Mouse (Mus musculus) embryonic stem cell, embryonic (primary cell): ENCODE measurements around the gene Zfp1.

Experiments used
- CTCF ChIA-PET, 4 experiments: fragments of 300-600 bp in 2 of 4; fragments of 350-600 bp in 2 of 4; sonication (Branson Sonifier 250); formaldehyde crosslinking; loops; one replicate each; lab custom pipeline; 2022; ENCODE audit warnings: inconsistent platforms in 2 of 4; lab: Charles Lee
- POLR2A ChIA-PET, 4 experiments: fragments of 300-600 bp in 2 of 4; fragments of 350-600 bp in 2 of 4; sonication (Branson Sonifier 250); formaldehyde crosslinking; loops; one replicate each; lab custom pipeline; 2022; ENCODE audit warnings: antibody characterized with exemption in 4 of 4, inconsistent platforms in 1 of 4; lab: Charles Lee

Gene Zfp1

DNA sequence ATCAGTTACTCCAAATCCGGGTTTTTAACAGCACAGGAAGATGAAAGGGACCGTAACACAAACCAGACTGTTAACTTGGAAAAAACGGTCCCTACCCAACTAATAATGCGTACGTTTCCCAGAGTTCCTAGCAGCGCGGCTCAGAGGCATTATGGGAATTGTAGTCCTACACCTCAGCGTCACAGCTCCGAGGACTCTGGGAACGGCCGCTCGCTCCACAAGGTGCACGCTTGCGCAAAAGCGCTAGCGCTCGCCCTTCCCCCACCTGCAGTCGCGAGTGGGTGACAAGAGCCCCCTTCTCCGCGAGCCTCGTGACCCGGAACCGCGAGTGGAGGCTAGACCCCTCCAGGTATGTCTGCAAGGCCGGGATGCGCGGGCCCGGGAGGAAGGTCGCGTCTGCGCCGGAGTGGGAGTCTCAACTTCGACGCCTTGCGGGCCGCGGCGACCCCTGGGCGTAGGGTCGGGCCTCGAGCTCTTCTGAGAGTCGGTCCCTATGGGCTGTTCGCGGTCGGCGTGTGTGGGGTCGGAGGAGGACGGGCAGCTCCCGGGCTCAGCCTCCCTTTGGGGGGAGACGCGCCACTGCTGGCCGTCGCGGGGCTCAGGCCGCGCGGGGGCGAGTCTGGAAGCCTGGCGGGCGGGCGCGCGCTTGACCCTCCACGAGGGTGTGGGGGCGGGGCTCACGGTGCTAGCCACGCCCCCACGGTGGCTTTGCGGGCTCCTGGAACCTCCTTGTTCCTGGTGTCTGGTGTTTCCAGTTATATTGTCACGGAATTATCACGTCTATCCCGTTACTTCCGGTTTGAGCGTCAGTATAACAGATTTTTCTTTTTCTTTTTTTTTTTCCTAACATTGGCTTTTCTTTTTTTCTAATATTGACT, at the start of gene Zfp1:
Gene Zfp1, plus strand, starts transcription at position 138 of the 878 bp plus-strand sequence.
- POLR2A ChIA-PET: interaction anchor here (0.5 to 2.5 kb wide), 51 partner anchors 8 to 1852 kb away, joined by 3 to 18 read pairs (median 4); partner anchors contain the start of genes Ldhd (in 2 of the 4), Znrf1 (in 2 of the 4) and Cfdp1 (in 1 of the 4)
- CTCF ChIA-PET: interaction anchor here (0.5 to 1.8 kb wide), 12 partner anchors 14 to 133 kb away, joined by 3 to 8 read pairs (median 4); partner anchors contain the start of gene Znrf1 (in 1 of the 4)

DNA sequence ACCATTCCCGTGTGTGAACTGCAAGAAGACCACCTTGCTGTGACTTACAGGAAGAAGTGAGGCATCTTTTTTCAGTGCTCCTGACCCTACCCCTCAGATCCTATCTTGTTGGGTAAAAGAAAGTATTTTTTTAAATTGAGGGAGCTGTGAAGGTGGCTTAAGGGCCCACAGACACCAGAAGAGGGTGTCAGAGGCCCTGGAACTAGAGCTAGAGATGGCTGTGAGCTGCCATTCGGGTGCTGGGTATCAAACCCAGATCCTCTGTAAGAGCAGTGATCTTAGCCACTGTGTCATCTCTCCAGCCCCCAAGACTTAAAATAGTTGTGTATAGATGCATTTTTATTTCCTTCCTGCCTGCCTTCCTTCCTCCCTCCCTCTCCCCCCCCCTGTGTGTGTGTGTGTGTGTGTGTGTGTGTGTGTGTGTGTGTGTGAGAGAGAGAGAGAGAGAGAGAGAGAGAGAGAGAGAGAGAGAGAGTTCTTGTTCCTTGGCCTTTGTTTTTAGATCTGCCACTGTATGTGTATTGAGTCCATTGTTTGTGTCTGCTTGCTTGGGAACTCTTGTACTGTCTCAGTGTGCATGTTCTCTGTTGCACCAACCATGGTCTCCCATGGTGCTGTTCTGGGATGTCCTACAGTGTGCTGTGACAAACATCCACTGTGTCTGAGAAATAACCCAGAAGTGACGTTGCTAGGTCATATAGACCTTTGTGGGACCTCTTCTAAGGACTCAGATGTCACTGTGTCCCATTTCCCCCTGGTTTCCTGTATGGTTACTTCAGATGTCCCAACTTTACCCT, 49.0 kb upstream of the Zfp1 start:
- ChIA-PET POLR2A (interaction anchor here in 1 of 4 experiments (0.7 to 1.8 kb wide), 6 partner anchors 10 to 49 kb away, joined by 3 to 8 read pairs (median 3); partner anchors contain the start of gene Zfp1), CTCF (no interaction called here)

DNA sequence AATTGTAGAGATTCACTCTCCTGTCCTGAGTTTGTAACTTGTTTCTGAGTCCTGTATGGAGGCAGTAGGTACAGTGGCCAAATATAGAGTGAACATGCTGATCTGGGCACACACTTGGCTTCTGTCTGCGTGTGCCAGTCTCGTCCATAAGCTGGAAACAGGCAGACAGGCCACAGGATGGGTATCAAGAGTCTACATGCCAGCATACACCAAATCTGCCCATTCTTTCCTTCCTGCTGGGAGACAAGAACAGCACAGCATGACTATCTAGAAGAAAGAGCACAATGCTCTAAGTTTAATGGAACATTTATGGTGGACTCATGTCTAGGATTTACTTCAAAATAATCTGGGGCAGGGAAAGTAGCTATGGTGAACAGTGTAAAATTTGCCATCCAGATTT, 48.2 kb upstream of the Zfp1 start:
- CTCF ChIA-PET: interaction anchor here in 1 of 4 experiments (0.6 kb wide), 1 partner anchor 327 kb away, joined by 3 read pairs; no protein-coding TSS in a partner anchor
- POLR2A ChIA-PET: interaction anchor here in 2 of 4 experiments (0.9 to 1.3 kb wide), 2 partner anchors 10 to 24 kb away, joined by 3 read pairs; no protein-coding TSS in a partner anchor

DNA sequence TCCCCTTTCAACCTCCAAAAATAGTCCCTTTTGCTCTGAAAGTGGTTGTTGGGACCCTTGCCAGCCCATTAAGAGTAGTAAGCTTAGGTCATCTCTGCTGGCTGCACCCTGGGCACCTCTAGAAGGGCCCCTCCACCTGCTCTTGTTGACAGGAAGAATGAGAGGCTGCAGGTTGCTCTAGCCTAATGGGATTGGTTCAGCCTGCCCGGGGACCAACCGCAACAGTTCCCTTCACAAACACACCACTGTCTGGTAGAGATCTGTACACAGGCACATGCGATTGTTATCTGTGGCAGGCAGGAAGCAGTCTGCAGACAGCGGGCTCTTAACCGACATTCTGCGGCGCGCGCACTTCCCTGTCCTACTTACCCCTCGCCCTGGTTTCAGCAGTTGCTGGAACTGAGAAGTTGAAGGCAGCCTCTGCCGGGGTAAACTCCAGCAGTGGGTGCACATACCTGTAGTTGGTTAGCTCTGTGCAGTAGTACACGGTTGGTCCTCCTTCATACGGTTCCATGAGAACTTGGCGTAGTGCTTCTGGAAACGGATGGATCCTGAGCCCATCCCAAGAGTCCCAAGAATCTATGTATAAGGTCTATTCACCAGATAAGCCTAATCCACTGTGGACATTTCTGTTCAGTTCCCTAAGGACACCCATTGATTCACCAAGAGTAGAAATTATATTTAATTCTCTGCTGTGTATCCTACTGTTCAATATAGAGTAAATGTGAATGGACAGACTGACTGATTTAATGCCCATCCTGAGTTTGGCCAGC, 47.3 kb upstream of the Zfp1 start:
- ChIA-PET POLR2A (interaction anchor here in 2 of 4 experiments (0.9 to 1.3 kb wide), 2 partner anchors 9 to 23 kb away, joined by 3 read pairs; no protein-coding TSS in a partner anchor), CTCF (no interaction called here)

DNA sequence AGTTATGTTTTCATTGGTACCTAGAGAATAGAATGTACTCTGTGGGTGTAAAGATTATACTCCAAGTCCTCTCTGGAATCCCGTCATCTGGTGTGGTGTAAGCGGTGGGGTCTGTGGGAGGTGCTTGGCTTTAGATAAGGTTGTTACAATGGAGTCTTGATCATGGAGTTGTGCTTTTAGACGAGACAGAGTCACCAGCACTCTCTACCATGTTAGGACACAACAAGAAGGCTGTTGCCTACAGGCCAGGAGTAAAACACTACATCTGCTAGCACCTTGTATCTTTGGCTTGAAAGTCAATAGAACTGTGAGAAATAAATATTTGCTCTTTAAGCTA, 46.7 kb upstream of the Zfp1 start:
- ChIA-PET CTCF (no interaction called here), POLR2A (no interaction called here)

DNA sequence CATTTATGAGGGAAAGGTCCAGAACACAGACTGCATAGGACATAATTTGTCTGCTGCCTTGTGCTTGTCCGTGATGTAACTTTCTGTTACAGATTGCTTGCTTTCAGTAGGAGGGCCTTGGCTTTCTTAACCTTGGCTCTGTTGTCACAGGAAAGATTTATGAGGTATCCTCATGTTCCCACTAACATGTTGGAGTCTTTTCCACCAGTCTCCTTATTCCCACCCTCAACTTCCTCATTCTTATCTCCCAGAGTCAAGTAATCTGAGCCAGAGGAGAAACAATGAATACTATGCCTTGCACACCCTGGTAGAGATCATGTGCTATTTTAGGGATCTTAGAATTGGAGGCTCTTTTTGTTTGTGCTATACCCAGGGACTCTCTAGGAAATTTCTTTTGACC, 45.9 kb upstream of the Zfp1 start:
- CTCF ChIA-PET: no interaction called here
- POLR2A ChIA-PET: no interaction called here

DNA sequence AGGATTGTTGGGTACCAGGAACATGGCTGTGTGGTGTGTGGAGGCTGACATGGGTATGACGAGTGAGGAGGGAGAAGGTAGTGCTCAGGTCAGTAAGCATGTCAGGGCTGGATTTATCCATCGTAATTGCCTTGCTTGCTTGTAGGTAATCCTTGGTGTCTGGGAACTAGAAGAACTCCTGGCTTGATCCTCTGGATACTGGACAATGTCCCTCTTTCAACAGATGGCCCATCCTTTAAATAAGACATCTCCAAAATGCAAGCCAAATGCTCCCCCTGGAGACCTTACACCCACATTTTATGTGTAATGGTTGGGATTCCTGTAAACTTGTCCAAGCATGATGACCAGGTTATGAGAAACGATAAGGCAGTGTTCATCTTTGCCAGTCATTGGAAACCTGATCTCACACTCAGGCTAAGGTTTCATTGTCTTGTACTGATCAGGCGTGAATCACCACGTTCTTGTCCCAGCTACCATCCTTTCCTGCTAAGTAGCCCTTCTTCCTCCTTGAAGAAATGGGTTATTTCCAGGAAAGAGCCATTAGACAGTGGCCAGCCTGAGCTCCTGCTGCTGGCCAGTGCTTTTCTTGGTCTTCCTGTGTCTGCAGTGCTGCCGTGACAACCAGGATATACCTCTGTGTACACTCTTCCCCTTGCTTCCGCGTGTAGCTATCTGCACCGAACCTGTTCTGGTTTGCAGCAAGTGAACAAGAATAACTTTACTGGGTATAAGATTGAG, 43.3 kb upstream of the Zfp1 start:
- ChIA-PET POLR2A (interaction anchor here in 2 of 4 experiments (0.9 kb wide), 2 partner anchors 10 to 26 kb away, joined by 3 read pairs; no protein-coding TSS in a partner anchor), CTCF (no interaction called here)

DNA sequence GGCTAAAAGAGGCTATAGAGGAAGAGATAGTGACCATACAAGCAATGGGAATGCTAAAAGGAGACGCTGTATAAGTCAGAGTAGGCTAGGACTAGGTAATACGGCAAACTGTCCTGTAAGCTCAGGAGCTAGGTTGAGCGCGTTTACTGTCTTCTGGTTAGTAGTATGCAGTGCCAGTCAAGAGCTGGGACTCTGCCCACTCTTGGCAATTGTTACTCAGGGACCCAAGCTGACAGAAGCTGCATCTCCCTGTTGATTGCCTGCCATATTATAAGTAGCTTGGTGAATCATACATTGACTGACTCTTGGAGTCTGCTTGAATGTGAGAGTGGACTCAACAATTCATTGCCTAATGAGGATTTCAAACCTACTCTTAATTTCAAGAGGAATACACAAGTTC, 41.2 kb upstream of the Zfp1 start:
- CTCF ChIA-PET: no interaction called here
- POLR2A ChIA-PET: interaction anchor here in 2 of 4 experiments (1.1 to 1.4 kb wide), 2 partner anchors 9 to 12 kb away, joined by 3 to 4 read pairs; no protein-coding TSS in a partner anchor

DNA sequence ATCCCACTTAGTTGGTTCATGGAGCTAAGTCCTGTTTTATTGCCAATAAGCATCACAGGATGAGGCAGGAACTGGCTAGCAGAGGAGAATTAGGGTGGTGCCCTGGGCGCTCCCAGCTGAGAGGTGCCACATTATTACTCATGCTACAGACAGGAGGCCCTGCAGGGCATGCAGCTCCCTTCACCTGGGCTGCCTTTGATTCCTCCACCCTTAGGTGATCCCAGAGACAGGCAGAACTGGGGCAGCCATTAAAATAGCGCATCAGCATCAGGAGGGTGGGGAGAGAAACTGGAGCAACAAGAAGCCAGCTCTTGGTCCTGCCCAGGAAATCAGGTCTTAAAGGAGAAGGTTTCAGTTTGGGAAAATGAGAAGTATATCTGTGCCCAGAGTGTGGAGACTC, 38.2 kb upstream of the Zfp1 start:
- ChIA-PET CTCF (no interaction called here), POLR2A (interaction anchor here in 2 of 4 experiments (1.2 kb wide), 2 partner anchors 10 to 11 kb away, joined by 3 read pairs; no protein-coding TSS in a partner anchor)

DNA sequence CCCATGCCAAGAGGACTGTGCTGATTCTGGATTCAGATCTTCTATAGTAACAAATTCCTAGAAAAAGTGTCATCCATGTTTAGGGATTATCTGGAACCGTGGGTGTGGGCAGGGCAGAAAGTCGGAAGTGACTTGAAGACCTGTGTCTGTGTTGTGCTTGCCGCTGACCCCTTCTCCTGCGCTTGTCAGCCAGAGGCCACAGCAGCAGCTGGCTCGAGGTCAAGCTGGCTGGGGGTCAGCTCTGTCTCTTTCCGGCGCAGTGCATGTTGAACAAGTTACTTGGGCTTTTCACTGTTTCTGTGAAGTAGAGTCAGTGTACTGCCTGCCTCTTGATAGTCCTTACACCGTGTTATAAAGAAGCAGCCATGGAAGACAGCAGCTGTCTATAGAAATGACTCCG, 36.2 kb upstream of the Zfp1 start:
- CTCF ChIA-PET: interaction anchor here in 1 of 4 experiments (0.6 kb wide), 1 partner anchor 71 kb away, joined by 3 read pairs; the partner anchor contains the start of gene Znrf1
- POLR2A ChIA-PET: interaction anchor here in 1 of 4 experiments (0.5 to 1.0 kb wide), 2 partner anchors 13 to 255 kb away, joined by 3 to 4 read pairs; no protein-coding TSS in a partner anchor

DNA sequence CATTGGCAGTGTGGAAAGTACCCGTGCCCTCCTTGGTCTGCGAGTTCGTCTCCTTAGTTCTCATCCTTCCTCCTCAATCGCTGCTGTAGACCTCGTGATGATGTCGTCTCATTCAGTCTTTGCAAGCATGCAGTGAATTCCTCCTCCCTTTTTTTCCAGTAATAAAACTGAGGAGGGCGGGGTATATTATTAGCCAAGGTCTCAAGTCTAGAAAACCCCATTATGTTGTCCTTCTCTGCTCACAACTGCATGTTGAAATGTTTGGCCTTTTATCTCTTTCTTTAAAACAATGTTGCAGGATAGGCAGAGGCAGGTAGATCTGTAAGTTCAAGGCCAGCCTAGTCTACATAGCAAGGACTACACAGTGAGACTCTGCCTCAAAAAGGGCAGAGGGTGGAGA, 35.8 kb upstream of the Zfp1 start:
- ChIA-PET CTCF (no interaction called here), POLR2A (no interaction called here)

DNA sequence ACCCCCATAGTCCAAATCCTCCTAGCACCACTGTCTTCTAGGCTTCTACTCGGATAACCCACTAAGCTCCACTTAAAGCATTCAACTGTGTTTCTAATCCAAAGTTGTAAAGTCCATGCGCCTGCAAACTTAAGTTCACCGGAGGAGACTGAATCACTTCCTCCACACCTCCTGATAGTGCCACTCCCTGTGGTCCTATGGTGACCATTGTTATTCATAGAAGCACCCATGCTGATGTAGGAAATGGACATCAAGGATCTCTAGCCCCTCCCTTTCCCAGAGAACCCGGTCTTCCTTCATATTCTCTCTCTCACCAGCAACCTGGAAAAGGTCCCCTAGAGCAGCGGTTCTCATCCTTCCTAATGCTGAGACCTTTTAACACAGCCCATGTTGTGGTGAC, 30.0 kb upstream of the Zfp1 start:
- POLR2A ChIA-PET: interaction anchor here (0.6 to 2.0 kb wide), 14 partner anchors 9 to 847 kb away, joined by 3 to 10 read pairs (median 4); partner anchors contain the start of genes Ldhd (in 1 of the 4) and Rfwd3 (in 1 of the 4)

DNA sequence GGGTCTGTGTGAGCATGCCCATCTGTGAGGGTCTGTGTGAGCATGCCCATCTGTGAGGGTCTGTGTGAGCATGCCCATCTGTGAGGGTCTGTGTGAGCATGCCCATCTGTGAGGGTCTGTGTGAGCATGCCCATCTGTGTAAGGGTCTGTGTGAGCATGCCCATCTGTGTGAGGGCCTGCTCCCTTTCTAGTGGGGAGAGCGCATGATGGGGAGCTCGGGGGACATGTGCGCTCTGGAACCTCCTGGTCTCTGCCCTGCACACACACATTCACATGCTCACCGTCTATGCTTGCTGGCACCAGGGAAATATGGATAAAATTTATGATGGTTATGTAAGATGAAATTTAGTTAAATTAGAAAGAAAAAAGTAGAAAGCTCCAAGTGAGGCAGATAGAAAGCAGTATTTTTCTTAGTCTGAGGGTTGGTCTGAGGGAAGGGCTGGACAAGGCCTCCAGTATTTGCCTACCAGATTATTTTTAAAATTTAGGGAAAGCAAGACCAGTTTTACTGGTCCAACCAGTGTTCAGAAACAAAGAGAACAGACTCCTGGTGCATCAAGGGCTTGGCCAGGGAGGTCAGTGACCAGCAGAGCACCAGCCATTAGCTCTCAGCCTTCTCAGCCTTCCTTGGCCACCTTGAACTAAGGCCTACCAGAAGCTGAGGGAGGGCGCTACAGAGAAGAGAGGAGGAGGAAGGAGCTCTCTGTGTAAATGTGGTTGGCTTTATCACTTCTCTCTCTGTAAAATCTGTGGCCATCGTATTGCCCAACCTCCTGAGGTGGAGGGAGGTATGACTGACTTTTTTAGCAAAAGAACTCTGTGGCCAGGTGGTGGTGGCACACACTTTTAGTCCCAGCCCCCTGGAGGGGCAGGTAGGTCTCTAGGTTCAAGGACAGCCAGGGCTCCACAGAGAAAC, 28.2 kb upstream of the Zfp1 start:
- ChIA-PET POLR2A (interaction anchor here in 2 of 4 experiments (0.8 to 1.0 kb wide), 2 partner anchors 11 to 21 kb away, joined by 3 read pairs; no protein-coding TSS in a partner anchor), CTCF (interaction anchor here in 2 of 4 experiments (0.9 to 1.1 kb wide), 2 partner anchors 11 to 180 kb away, joined by 3 read pairs; no protein-coding TSS in a partner anchor)

More for the DNA sequence above, 30.0 kb upstream of the Zfp1 start:
- CTCF ChIA-PET: interaction anchor here in 3 of 4 experiments (0.6 to 1.4 kb wide), 4 partner anchors 13 to 1247 kb away, joined by 3 to 4 read pairs (median 3); no protein-coding TSS in a partner anchor

DNA sequence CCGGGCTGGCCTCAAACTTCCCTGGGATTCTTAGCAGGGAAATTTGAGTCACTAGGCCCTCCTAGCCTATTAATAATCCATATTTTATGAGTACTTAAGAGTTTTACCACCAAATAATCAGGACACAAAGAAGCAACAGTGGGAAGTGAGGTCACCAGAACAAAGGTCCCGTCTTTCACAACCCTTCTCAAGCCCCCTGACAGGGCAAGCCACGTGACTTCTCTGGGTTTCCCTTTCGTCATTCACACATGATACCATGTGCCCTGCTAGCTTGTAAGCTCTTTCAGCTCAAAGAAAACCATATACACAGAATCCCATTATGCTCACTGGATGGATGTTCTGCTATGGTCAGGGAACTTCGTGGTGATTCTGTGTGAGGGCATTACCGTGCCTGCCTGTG, 25.4 kb upstream of the Zfp1 start:
- POLR2A ChIA-PET: interaction anchor here in 1 of 4 experiments (0.8 to 1.3 kb wide), 3 partner anchors 9 to 22 kb away, joined by 3 read pairs; no protein-coding TSS in a partner anchor

DNA sequence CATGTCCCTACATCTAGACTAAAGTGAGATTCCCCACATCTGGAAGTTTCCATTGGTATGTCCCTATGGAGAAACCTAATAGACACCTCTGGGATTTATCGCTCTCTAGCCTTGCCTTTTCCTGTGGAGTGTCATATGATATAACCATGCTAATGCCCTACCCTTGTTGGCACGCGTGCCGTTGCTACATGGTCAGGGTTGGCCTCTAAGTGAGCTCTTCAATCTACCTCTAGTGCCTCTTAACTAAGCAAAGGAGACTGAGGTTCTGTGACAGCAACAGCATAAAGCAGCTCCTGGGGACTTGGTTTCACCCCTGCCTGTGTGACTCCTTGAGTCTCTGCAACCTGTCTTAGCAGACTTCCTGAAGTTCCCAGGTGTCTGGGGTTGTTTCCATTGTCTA, 24.9 kb upstream of the Zfp1 start:
- ChIA-PET POLR2A (interaction anchor here in 1 of 4 experiments (1.2 to 1.3 kb wide), 2 partner anchors 10 to 23 kb away, joined by 3 read pairs; no protein-coding TSS in a partner anchor), CTCF (interaction anchor here in 1 of 4 experiments (0.9 kb wide), 1 partner anchor 75 kb away, joined by 3 read pairs; no protein-coding TSS in a partner anchor)

More for the DNA sequence above, 25.4 kb upstream of the Zfp1 start:
- CTCF ChIA-PET: no interaction called here

DNA sequence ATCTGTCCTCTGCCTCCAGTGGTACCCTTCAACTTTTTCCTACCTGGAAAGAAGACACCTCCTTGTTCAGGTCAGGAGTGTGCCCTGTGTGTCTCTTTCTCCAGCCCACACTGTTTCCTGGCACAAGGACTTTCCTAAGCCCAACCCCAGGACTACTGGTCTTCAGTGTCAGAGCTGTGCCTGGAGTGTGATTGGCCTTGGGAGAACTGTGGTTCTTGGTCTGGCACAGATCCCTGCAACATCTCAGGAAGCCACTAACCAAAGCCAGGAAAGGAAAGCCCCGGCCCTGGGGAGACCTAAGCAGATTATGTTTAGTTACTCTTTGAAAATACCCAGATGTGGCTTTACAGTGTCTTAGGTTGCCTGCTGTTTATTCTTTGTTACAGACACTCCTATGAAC, 23.3 kb upstream of the Zfp1 start:
- CTCF ChIA-PET: interaction anchor here in 1 of 4 experiments (0.7 kb wide), 1 partner anchor 711 kb away, joined by 3 read pairs; no protein-coding TSS in a partner anchor
- POLR2A ChIA-PET: interaction anchor here in 1 of 4 experiments (1.2 kb wide), 1 partner anchor 13 kb away, joined by 3 read pairs; no protein-coding TSS in a partner anchor
